Mouse (Mus musculus): Measurements from ENCODE around the gene Bach2.

Bach2 gene

DNA sequence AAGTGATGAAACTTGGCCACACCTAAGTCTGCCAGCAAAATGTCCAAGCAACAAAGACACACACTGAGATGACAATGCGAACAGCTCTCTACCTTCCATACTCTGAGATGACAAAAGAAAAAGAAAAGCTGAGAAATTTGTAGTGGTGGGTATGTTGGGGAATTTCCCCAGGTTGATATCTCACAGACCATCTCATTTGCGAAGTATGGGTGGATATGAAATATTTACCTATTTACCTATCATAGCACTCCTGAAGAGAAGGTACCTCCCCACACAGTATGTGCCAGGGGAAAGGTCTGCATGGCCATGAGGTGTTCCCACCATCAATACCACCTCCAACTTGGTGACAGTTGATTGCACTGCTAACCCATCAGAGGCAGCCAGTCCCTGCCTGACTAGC is 13.4 kb upstream of the Bach2 start:
- DNase-seq (ENCODE audit: low spot score) = no peak

- DNase-seq (ENCODE audit: low spot score) = no peak
Measured at GRCm38 (mm10) chr4:32227970-32228557, 10.5 kb upstream of the Bach2 start.

- no peak for DNase-seq (ENCODE audit: low spot score)
Measured at GRCm38 (mm10) chr4:32229266-32229665, 9.3 kb upstream of the Bach2 start.

- DNase-seq (ENCODE audit: low spot score) = no peak
Measured at GRCm38 (mm10) chr4:32231258-32232055, 7.1 kb upstream of the Bach2 start.

DNA sequence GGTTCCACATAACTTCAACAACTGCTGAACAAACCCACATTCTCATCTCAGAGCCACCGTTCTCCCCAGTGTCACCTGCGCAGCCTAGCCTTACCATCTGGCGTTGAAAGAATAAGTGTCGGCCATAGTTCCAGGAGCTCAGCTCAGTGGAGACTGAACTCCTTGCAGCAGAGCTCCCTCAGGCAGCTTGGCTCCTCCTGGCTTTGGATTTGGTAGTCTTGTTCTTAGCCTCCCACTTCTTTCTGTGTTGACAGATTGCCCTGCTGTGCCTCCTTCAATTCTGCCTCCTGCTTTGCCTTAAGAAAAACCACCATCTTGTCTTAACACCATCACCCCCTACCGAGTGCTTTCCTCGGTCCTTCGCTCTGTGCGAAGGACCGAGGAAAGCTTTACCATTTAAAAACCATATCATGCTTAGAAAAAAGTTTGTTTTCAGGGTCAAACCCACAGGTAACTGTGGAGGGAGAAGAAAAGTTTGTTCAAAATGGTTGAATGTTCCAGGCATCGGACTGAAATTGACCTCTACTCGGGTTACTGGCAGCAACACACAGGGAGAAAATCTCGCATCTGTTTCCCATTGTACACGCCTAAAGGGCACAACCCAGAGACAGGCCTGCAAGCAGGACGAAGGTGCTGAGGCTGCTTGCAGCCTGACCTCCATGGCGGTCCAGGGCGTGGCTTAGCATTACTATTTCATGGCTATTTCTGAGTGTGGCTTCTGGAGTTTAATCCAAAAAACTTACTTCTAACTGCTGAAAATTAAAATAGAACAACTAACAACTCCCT is 2.5 kb upstream of the Bach2 start:
- no peak for DNase-seq (ENCODE audit: low spot score)

DNA sequence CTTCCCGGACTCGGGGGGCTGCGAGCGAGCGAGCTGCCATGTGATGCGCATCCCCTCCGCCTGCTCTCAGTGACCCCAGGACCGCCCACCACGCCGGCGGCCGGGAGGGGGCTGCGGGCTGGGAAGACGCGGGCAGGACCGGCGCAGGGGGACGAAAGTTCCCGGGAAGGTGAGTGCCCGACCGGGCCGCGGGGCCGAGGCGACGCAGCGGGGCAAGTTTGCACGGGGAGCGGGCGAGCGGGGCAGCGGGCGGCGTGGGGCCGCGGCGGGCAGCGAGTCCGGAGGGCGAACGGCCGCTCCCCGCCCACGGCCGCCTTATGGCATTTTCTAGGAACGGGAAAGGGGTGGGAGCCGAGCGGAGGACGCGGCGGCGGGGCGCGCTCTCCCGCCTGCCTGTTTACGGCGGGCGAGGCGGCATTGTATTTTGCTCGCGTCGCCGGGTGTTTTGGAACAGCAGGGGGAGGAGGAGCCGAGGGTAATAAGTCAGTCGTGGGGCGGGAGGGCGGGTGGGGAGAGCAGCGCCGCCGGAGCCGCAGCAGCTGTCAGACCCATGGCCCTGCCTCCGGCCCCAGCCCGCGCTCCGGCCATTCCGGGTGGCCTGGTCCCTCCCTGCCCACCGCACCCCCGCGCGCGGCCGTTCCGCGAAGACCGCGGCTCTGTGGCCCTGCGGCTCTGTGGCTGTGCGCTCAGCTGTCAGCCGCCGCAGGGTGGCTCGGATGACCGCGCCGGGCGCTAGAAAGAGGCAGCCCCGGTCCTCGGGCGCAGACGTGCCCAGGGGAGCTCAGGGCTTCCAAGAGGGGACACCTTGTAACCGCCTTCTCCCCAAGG is 531 bp downstream of the Bach2 start:
- peak; percentile 60 for DNase-seq (ENCODE audit: low spot score)

- peak; percentile 50 for DNase-seq (ENCODE audit: low spot score)
Measured at GRCm38 (mm10) chr4:32239749-32240131, 1.1 kb downstream of the Bach2 start.

DNA sequence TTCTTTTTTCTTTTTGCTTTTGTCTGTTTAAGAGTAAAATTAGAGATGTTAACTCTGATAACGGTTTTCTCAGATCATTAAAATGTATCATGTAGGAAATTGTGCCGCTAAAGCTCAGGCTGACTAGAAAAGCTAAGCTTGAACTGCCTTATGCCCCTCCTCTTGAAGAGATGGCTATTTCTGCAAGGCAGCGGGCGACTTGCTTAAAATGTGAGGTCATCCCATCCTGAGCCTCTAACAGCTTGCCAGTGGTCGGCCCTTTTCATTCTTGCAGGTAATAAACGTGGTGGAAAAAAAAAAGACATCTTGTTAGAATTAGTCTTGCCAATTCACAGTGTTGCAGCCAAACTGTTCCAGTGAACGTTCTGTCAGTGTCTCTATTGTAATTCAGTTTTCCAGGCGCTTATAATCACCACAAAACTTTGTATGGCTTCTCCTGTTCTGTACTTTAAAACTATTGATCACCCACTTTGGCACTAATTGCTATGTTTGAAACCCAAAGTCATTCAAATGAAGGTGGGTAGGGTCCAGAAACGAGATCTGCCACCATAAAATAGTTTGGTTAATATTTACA is 1.9 kb downstream of the Bach2 start:
- no peak for DNase-seq (ENCODE audit: low spot score)

DNA sequence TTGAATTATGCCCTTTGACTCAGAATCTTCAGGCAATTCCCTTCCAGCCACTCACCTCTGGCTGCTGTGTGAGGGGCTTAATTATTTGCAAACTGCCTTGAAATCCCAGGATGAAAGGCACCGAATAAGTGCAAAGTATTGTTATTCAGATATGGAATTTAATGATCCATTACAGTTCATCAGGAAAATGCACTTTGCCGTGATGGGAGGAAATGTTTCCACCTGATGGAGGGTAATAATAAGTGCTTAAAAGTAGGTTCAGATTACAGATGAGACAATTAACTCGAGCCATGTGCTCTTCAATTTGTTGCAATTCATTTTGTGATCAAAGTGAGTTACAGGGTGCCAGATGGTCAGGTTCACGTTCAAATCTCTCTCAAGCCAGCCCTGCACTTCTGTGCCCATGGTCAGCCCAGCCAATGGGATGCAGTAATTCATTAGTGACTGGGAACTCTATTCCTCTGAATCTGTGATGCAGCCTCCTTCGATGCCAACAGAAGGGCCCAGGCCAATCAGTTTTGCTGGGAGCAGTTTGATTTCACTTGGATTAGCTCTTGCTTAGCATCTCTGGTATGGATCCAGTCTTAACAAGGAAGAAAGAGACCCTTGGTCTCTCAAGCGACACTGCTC is 2.9 kb downstream of the Bach2 start:
- DNase-seq (ENCODE audit: low spot score) = no peak

DNA sequence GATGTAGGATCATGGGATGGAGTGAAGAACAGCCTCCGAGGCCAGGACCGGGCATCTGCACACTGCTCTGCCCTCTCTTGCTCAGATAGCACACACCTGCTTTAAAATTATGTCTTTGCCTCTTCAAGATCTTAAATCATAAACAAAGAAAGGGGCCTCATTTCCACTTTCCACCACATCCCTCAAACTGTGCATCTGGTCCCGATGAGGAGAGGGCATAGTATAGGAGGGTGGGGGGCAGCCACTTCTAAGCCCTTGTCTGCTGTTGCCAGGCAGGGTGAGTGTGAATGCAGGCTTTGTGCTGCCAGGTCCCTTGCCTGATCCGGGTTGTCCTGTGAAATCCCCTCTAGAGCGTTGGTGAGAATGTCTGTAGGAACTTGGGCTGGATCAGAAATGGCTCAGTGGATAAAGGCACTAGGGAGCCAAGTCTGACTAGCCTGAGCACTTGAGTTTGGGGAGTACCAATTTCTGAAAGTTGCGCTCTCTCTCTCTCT is 3.6 kb downstream of the Bach2 start:
- no peak for DNase-seq (ENCODE audit: low spot score)

GRCm38 (mm10) chr4:32243458-32243857 is 4.9 kb downstream of the Bach2 start:
- no peak for DNase-seq (ENCODE audit: low spot score)

DNA sequence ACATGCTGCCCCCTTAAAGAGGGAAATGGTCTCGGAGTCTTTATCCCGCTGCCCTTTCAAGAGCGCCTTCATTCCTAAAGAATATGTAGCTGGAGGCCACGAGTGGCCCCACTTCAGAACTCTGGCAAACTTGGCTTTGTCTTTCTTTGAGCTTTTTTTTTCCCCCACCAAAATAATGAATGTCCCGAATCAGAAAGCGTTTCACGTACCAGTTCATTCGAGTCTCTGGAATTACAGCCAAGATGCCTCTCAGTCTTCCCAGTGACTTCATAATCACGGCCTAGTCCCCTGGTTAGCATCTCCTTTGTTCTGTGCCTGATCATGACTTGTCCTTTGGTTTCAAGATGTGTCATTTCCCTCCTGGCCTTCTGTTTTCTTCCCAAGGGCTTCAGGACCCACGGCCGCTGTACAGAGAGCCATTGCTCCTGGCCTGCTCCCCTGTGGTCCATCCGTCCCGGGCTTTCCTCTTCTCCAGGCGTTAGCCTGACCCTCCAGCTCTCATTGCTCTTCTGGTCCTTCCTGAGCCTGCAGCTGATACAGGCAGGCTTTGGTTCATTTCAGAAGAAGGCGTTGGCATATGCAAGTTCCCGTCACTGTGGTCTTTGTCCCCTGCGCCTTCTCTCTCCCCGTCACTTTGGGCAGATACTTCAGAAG is 5.6 kb downstream of the Bach2 start:
- no peak for DNase-seq (ENCODE audit: low spot score)

DNA sequence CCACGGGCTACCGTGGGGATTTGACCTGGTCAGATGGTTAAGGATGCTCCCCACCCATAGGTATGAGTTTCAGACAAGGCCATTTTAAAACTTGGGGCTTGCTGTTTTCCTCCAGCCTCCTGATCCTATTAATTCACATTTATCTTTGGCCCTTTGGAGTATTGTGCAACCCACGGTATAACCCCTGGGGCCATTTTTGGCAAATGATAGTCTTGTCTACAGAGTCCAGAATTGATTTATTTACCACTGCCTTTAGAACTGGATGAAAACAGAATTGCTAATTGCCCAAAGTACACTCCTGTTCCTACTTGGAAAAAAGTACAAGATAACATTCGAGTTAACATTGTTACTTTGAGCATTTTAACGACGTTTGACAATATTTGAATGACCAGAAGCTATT is 7.0 kb downstream of the Bach2 start:
- no peak for DNase-seq (ENCODE audit: low spot score)

DNA sequence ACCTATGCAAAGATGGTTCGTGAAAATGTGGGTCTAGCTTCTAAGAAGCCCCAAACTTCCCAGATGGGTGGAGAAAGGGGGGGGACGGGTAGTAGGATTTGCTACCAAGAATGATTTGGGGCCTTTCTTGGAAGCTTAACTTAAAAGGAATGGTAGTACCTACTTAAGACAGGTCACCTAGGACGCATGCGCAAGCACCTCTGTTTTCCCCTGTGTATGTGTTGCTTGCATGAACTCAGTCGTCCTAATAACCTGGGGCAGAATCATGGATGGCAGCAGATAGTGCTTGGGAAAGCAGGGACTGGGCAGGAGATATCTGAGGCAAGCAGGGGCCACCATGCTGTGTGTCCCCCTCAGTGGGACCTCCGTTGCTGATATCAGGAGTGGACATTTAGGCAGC is 7.4 kb downstream of the Bach2 start:
- no peak for DNase-seq (ENCODE audit: low spot score)

DNA sequence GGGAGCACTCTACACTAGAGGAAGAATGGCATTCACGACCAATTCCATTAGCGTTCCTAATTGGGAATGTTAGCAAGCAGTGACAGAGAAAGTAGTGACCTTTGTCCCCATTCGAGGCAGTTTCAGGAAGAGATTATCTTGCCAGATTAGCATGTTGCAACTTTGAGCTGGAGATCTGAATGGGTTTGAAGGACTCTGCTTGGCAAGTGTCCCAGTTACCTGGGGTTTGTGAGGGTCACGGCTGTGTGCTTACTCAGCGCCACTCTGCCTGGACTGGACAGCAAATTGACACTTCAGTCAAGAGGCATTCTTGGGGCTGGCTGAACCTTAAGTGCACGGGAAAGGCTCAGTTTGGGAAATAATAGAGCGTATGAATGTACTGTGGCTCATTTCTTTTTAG is 8.2 kb downstream of the Bach2 start:
- DNase-seq (ENCODE audit: low spot score) = no peak

GRCm38 (mm10) chr4:32247463-32248113 is 9.0 kb downstream of the Bach2 start:
- no peak for DNase-seq (ENCODE audit: low spot score)

DNA sequence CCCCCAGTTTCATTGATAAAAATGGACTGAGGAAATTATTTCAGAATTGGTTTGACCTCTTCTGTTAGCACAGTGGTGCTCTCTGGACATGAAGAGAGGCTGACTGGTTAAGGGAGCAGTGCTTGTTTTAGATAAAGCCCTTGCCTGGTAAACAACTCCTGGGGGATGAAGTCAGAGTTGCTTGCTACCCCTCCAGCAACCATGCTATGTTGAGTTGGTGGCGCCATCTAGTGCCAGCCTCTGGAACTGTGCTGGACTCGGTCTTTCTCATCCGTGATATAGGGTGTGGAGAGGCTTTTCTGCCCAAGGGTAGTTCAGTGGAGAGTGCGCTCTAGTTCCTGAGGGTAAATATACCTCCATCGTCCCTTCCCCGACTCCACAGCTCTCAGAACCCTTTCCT is 9.6 kb downstream of the Bach2 start:
- DNase-seq (ENCODE audit: low spot score) = peak; percentile 58

DNA sequence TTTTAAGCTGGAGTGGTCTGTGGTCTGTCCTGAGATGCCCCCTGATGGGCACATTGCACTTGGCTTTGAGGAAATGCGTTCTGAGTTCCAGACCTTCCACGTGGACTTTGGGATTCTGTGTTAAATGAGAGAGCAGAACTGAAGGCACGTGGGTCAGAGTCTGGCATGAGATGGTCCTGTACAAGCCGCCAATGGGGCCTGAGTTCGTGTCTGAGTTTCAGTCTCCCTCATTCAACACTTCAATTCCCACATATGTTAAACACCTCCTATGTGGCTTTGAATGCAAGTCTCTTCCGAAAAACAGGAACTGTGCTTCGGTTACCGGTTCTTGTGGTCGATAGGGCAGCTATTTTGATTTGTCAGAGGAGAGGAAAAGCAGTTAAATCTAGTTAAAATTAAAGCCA is 10.4 kb downstream of the Bach2 start:
- no peak for DNase-seq (ENCODE audit: low spot score)

GRCm38 (mm10) chr4:32249748-32250332 is 11.2 kb downstream of the Bach2 start:
- no peak for DNase-seq (ENCODE audit: low spot score)
